Mouse (Mus musculus): Measurements from ENCODE around the gene Uqcc1. TPM values are rescaled to one million over a fixed set of nuclear protein-coding genes. Genes with fewer than 3 reads are reported as not detected.
"Not testable (repeated sequence)": the region's sequence is repeated elsewhere in the genome, so short reads cannot be mapped to it uniquely, and the experiment has no call there.

Gene Uqcc1
- polyA plus RNA-seq, 1 experiment from 2014 or later, result 116 TPM

GRCm38 (mm10) chr2:155925213-155925612, 4.9 kb downstream of the Uqcc1 start:
- H3K4me2 ChIP-seq (ENCODE audit: low read length), result not testable (repeated sequence)

GRCm38 (mm10) chr2:155923143-155923542, 7.0 kb downstream of the Uqcc1 start:
- Histone ChIP-seq H3K27ac (replicated peaks in 1 of 2; ENCODE audit: control insufficient read depth in 1 of 2, insufficient read depth in 1 of 2, low read depth in 2 of 2, low read length in 2 of 2) (no peak overlapping the region), H3K27me3 (ENCODE audit: control insufficient read depth, insufficient read depth, low read length) (no peaks in the 10 kb centered on the region), H3K4me1 (ENCODE audit: control insufficient read depth in 2 of 2, insufficient read depth in 2 of 2, low read length in 2 of 2) (no peaks in the 10 kb centered on the region), H3K9me3 (ENCODE audit: control insufficient read depth, low read length) (no peaks in the 10 kb centered on the region), H3K4me3 (ENCODE audit: control insufficient read depth in 1 of 2, insufficient read depth in 1 of 2, low read depth in 1 of 2, low read length in 2 of 2) (no peak overlapping the region), H3K36me3 (ENCODE audit: control insufficient read depth, insufficient read depth, low read length) (peaks cover 35% of the 10 kb centered on the region), H3K4me2 (ENCODE audit: low read length) (no peak overlapping the region), H3K9ac (ENCODE audit: low read length) (no peak overlapping the region)
- 92% methylated on average over 7 of the region's 7 CpGs for WGBS
- ATAC-seq (ENCODE audit: insufficient number of reproducible peaks, insufficient read depth, low FRiP score, low read depth), result no peak

More at GRCm38 (mm10) chr2:155925213-155925612, 4.9 kb downstream of the Uqcc1 start:
- H3K36me3 ChIP-seq (ENCODE audit: control insufficient read depth, insufficient read depth, low read length), result peaks cover 20% of the 10 kb centered on the region
- 95% methylated on average over 6 of the region's 6 CpGs for WGBS
- H3K4me3 ChIP-seq (ENCODE audit: control insufficient read depth in 1 of 2, insufficient read depth in 1 of 2, low read depth in 1 of 2, low read length in 2 of 2); H3K27me3 ChIP-seq (ENCODE audit: control insufficient read depth, insufficient read depth, low read length); H3K4me1 ChIP-seq (ENCODE audit: control insufficient read depth in 2 of 2, insufficient read depth in 2 of 2, low read length in 2 of 2); H3K9ac ChIP-seq (ENCODE audit: low read length); H3K27ac ChIP-seq (replicated peaks in 1 of 2; ENCODE audit: control insufficient read depth in 1 of 2, insufficient read depth in 1 of 2, low read depth in 2 of 2, low read length in 2 of 2); H3K9me3 ChIP-seq (ENCODE audit: control insufficient read depth, low read length); ATAC-seq (ENCODE audit: insufficient number of reproducible peaks, insufficient read depth, low FRiP score, low read depth): not testable (repeated sequence)

- WGBS, result 87% methylated on average over 6 of the region's 6 CpGs
- peaks cover 71% of the 10 kb centered on the region for H3K36me3 ChIP-seq (ENCODE audit: control insufficient read depth, insufficient read depth, low read length)
- H3K9me3 ChIP-seq (ENCODE audit: control insufficient read depth, low read length), result no peaks in the 10 kb centered on the region
These were observed 15.4 kb downstream of the Uqcc1 start for GRCm38 (mm10) chr2:155914684-155915083.

GRCm38 (mm10) chr2:155903632-155904008, 26.5 kb downstream of the Uqcc1 start:
- no peak overlapping the region for H3K27ac ChIP-seq (replicated peaks in 1 of 2; ENCODE audit: control insufficient read depth in 1 of 2, insufficient read depth in 1 of 2, low read depth in 2 of 2, low read length in 2 of 2)
- H3K36me3 ChIP-seq (ENCODE audit: control insufficient read depth, insufficient read depth, low read length), result peaks cover 84% of the 10 kb centered on the region
- H3K4me3 ChIP-seq (ENCODE audit: control insufficient read depth in 1 of 2, insufficient read depth in 1 of 2, low read depth in 1 of 2, low read length in 2 of 2), result no peak overlapping the region
- H3K4me1 ChIP-seq (ENCODE audit: control insufficient read depth in 2 of 2, insufficient read depth in 2 of 2, low read length in 2 of 2), result no peaks in the 10 kb centered on the region
- H3K27me3 ChIP-seq (ENCODE audit: control insufficient read depth, insufficient read depth, low read length), result no peaks in the 10 kb centered on the region
- ATAC-seq (ENCODE audit: insufficient number of reproducible peaks, insufficient read depth, low FRiP score, low read depth), result no peak
- no peak overlapping the region for H3K4me2 ChIP-seq (ENCODE audit: low read length)
- no peaks in the 10 kb centered on the region for H3K9me3 ChIP-seq (ENCODE audit: control insufficient read depth, low read length)
- H3K9ac ChIP-seq (ENCODE audit: low read length), result no peak overlapping the region
- 93% methylated on average over 6 of the region's 6 CpGs for WGBS

More at GRCm38 (mm10) chr2:155914684-155915083, 15.4 kb downstream of the Uqcc1 start:
- H3K27ac ChIP-seq (replicated peaks in 1 of 2; ENCODE audit: control insufficient read depth in 1 of 2, insufficient read depth in 1 of 2, low read depth in 2 of 2, low read length in 2 of 2), result no peak overlapping the region
- H3K9ac ChIP-seq (ENCODE audit: low read length), result no peak overlapping the region
- no peak for ATAC-seq (ENCODE audit: insufficient number of reproducible peaks, insufficient read depth, low FRiP score, low read depth)
- H3K4me2 ChIP-seq (ENCODE audit: low read length), result no peak overlapping the region
- no peak overlapping the region for H3K4me3 ChIP-seq (ENCODE audit: control insufficient read depth in 1 of 2, insufficient read depth in 1 of 2, low read depth in 1 of 2, low read length in 2 of 2)
- H3K27me3 ChIP-seq (ENCODE audit: control insufficient read depth, insufficient read depth, low read length), result no peaks in the 10 kb centered on the region
- H3K4me1 ChIP-seq (ENCODE audit: control insufficient read depth in 2 of 2, insufficient read depth in 2 of 2, low read length in 2 of 2), result no peaks in the 10 kb centered on the region

GRCm38 (mm10) chr2:155902989-155903631, 27.0 kb downstream of the Uqcc1 start:
- 77% methylated on average over 16 of the region's 16 CpGs for WGBS
- Histone ChIP-seq H3K9me3 (ENCODE audit: control insufficient read depth, low read length) (no peaks in the 10 kb centered on the region), H3K4me3 (ENCODE audit: control insufficient read depth in 1 of 2, insufficient read depth in 1 of 2, low read depth in 1 of 2, low read length in 2 of 2) (no peak overlapping the region), H3K4me2 (ENCODE audit: low read length) (no peak overlapping the region), H3K36me3 (ENCODE audit: control insufficient read depth, insufficient read depth, low read length) (peaks cover 84% of the 10 kb centered on the region), H3K27me3 (ENCODE audit: control insufficient read depth, insufficient read depth, low read length) (no peaks in the 10 kb centered on the region), H3K4me1 (ENCODE audit: control insufficient read depth in 2 of 2, insufficient read depth in 2 of 2, low read length in 2 of 2) (no peaks in the 10 kb centered on the region), H3K9ac (ENCODE audit: low read length) (no peak overlapping the region), H3K27ac (replicated peaks in 1 of 2; ENCODE audit: control insufficient read depth in 1 of 2, insufficient read depth in 1 of 2, low read depth in 2 of 2, low read length in 2 of 2) (no peak overlapping the region)
- ATAC-seq (ENCODE audit: insufficient number of reproducible peaks, insufficient read depth, low FRiP score, low read depth), result no peak

GRCm38 (mm10) chr2:155895046-155895735, 34.9 kb downstream of the Uqcc1 start:
- ATAC-seq (ENCODE audit: insufficient number of reproducible peaks, insufficient read depth, low FRiP score, low read depth), result no peak
- WGBS, result 85% methylated on average over 16 of the region's 16 CpGs
- Histone ChIP-seq H3K4me1 (ENCODE audit: control insufficient read depth in 2 of 2, insufficient read depth in 2 of 2, low read length in 2 of 2) (no peaks in the 10 kb centered on the region), H3K4me3 (ENCODE audit: control insufficient read depth in 1 of 2, insufficient read depth in 1 of 2, low read depth in 1 of 2, low read length in 2 of 2) (no peak overlapping the region), H3K4me2 (ENCODE audit: low read length) (no peak overlapping the region), H3K9me3 (ENCODE audit: control insufficient read depth, low read length) (no peaks in the 10 kb centered on the region), H3K9ac (ENCODE audit: low read length) (no peak overlapping the region), H3K27ac (replicated peaks in 1 of 2; ENCODE audit: control insufficient read depth in 1 of 2, insufficient read depth in 1 of 2, low read depth in 2 of 2, low read length in 2 of 2) (no peak overlapping the region), H3K36me3 (ENCODE audit: control insufficient read depth, insufficient read depth, low read length) (peaks cover 68% of the 10 kb centered on the region), H3K27me3 (ENCODE audit: control insufficient read depth, insufficient read depth, low read length) (no peaks in the 10 kb centered on the region)

GRCm38 (mm10) chr2:155894307-155895045, 35.6 kb downstream of the Uqcc1 start:
- no peaks in the 10 kb centered on the region for H3K4me1 ChIP-seq (ENCODE audit: control insufficient read depth in 2 of 2, insufficient read depth in 2 of 2, low read length in 2 of 2)
- H3K9ac ChIP-seq (ENCODE audit: low read length), result no peak overlapping the region
- no peaks in the 10 kb centered on the region for H3K27me3 ChIP-seq (ENCODE audit: control insufficient read depth, insufficient read depth, low read length)
- 96% methylated on average over 13 of the region's 13 CpGs for WGBS
- ATAC-seq (ENCODE audit: insufficient number of reproducible peaks, insufficient read depth, low FRiP score, low read depth), result no peak
- no peak overlapping the region for H3K27ac ChIP-seq (replicated peaks in 1 of 2; ENCODE audit: control insufficient read depth in 1 of 2, insufficient read depth in 1 of 2, low read depth in 2 of 2, low read length in 2 of 2)
- no peaks in the 10 kb centered on the region for H3K9me3 ChIP-seq (ENCODE audit: control insufficient read depth, low read length)
- no peak overlapping the region for H3K4me2 ChIP-seq (ENCODE audit: low read length)
- H3K36me3 ChIP-seq (ENCODE audit: control insufficient read depth, insufficient read depth, low read length), result peaks cover 63% of the 10 kb centered on the region
- no peak overlapping the region for H3K4me3 ChIP-seq (ENCODE audit: control insufficient read depth in 1 of 2, insufficient read depth in 1 of 2, low read depth in 1 of 2, low read length in 2 of 2)

Data from heart, embryonic 14.5 days (tissue).